Mouse (Mus musculus): ENCODE data around the gene Tmem198b.

Tmem198b gene

GRCm38 (mm10) chr10:128801981-128802495 is 2.1 kb downstream of the Tmem198b start:
- DNase-seq (ENCODE audit: low read depth, low spot score), result no peak

- DNase-seq (ENCODE audit: low read depth, low spot score), result no peak
These were observed 5.5 kb downstream of the Tmem198b start for GRCm38 (mm10) chr10:128798676-128799075.

GRCm38 (mm10) chr10:128795581-128795980 is 8.6 kb downstream of the Tmem198b start:
- no peak for DNase-seq (ENCODE audit: low read depth, low spot score)

GRCm38 (mm10) chr10:128794391-128794790 is 9.8 kb downstream of the Tmem198b start:
- DNase-seq (ENCODE audit: low read depth, low spot score), result no peak

DNA sequence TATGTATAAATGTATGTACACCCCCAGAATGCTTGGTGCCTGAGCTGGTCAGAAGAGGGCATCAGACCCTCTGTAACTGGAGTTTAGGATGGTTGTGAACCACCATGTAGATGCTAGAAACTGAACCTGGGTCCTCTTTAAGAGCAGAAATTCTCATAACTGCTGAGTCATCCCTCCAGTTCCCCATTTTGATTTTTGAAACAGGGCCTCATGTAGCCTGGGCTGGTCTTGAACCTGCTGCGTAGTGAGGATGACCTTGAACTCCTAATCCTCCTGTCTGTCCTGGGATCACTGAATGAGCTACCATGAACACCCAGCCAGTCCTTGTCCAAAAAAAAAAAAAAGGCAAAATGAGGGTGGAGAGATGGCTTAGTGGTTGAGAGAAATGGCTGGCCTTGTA is 10.9 kb downstream of the Tmem198b start:
- no peak for DNase-seq (ENCODE audit: low read depth, low spot score)

DNA sequence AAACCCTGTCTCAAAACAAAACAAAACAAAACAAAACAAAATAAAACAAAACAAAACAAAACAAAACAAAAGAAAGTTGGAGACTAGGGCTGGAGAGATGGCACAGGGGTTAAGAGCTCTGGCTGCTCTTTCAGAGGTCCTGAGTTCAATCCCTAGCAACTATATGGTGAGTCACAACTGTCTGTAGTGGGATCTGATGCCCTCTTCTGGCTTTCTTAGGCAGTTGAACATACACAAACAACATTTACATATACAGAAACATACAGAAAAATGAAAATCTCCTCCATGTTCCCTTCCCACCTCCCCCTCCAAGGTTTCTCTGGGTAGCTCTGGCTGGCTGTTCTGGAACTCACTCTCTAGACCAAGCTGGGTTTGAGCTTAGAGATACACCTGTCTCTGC is 12.1 kb downstream of the Tmem198b start:
- DNase-seq (ENCODE audit: low read depth, low spot score), result no peak

GRCm38 (mm10) chr10:128790398-128791124 is 13.6 kb downstream of the Tmem198b start, which contains the start of gene Mmp19:
TSS of gene Mmp19 (plus strand) at chr10:128790910.
- no peak for DNase-seq (ENCODE audit: low read depth, low spot score)

- no peak for DNase-seq (ENCODE audit: low read depth, low spot score)
These were observed 24.0 kb downstream of the Tmem198b start for GRCm38 (mm10) chr10:128780200-128780599.

- DNase-seq (ENCODE audit: low read depth, low spot score), result peak; percentile 38
These were observed 25.0 kb downstream of the Tmem198b start for GRCm38 (mm10) chr10:128779011-128779795.

GRCm38 (mm10) chr10:128778441-128778840 is 25.7 kb downstream of the Tmem198b start:
- DNase-seq (ENCODE audit: low read depth, low spot score), result no peak

GRCm38 (mm10) chr10:128773685-128774084 is 30.5 kb downstream of the Tmem198b start:
- DNase-seq (ENCODE audit: low read depth, low spot score), result peak; percentile 65

DNA sequence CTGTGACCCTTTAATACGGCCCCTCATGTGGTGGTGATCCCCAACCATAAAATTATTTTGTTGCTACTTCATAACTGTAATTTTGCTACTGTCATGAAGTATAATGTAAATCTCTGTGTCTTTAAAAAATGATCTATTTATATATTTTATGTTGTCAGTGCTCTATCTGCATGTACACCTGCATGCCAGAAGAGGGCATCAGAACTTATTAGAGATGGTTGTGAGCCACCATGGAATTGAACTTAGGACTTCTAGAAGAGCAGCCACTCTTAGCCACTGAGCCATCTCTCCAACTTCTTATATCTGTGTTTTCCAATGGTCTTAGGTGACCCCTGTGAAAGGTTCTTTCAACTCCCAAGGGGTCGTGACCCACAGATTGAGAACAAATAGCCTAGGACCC is 31.3 kb downstream of the Tmem198b start:
- peak; percentile 34 for DNase-seq (ENCODE audit: low read depth, low spot score)
